ENCODE assay signal across 8 mouse cellular contexts in the genomic region with DNA sequence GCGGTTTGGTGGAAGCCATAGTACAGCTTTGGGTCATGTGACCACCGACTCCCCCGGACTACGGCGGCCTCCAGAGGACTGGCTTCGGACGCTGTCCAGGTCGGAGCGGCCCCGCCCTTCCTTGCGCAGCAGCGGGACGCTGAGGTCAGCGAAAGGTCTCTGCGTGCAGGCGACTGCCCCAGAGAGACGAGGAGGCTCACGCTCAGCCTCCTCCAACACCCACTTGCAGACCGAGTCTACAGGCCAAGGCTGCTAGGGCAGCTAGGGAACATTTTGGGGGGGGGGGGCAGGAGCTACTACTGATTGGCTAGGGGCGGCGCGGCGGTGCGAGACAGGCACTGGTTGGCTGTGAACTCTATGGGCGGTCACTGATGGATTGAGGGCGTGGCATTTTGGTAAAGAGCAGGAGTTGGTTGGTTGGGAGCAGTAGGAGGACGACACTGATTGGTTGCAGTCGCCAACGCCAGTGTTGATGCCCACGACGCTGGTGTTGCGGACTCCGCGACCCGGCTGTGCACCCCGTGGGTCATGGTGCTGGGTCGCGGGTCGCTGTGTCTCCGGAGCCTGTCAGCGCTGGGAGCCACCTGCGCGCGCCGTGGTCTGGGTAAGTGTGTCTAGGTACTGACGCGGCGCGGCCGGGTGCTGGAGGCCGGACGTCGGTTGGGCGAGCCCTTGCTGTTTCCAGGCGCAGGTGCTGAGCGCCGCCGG. TPM values are rescaled to one million over a fixed set of nuclear protein-coding genes. Genes with fewer than 3 reads are reported as not detected.
A peak's percentile ranks its signal among the peaks of the same experiment; 100 is the strongest.
DNase-seq lines count a peak whose midpoint lies in the region; ATAC-seq and TF ChIP-seq lines count a peak whose summit lies in the region.

A gene (minus strand): TSS at position 300 of the 708 bp plus-strand sequence.

- no peaks in the 10 kb centered on the region for H3K9me3 ChIP-seq in kidney, embryonic 14.5 days (ENCODE audit: control insufficient read depth, low read length)
- H3K9me3 ChIP-seq in limb, embryonic 15.5 days: no peaks in the 10 kb centered on the region

- peak; percentile 99 for DNase-seq in A20 (ENCODE audit: low read depth, low spot score)
- DNase-seq in heart, adult 9 months (ENCODE audit: low spot score in 2 of 2): peak; percentile 97 to 98
- DNase-seq in monocyte, adult 2 months (ENCODE audit: low read depth in 1 of 2, low spot score in 2 of 2): peak; percentile 86 to 88
- DNase-seq in spleen, postnatal 36 days (ENCODE audit: low spot score in 2 of 2): peak; percentile 96 to 98

- under 1% methylated on average over 57 of the region's 58 CpGs for WGBS in kidney, embryonic 14.5 days
- under 1% methylated on average over 58 of the region's 58 CpGs for WGBS in limb, embryonic 15.5 days

- H3K36me3 ChIP-seq in kidney, embryonic 14.5 days (ENCODE audit: control insufficient read depth, insufficient read depth, low read length): peaks cover 8% of the 10 kb centered on the region; the same call in 1 of the 2 replicates
- peaks cover 25% of the 10 kb centered on the region for H3K36me3 ChIP-seq in limb, embryonic 15.5 days

- no peak; the same call in 1 of the 2 replicates for TF ChIP-seq POLR2A in bone marrow macrophage, adult 2 months (IDR thresholded peaks at IDR 0.05; ENCODE audit: borderline replicate concordance, low read depth, low read length)
- peak; percentile 63 for TF ChIP-seq POLR2A in embryonic fibroblast, embryonic 13.5 days (IDR thresholded peaks at IDR 0.05; ENCODE audit: low read depth, low read length)

- peak; percentile 99 for ATAC-seq in kidney, embryonic 14.5 days (ENCODE audit: low FRiP score, low TSS enrichment)
- peak; percentile 100 for ATAC-seq in limb, embryonic 15.5 days (ENCODE audit: insufficient number of reproducible peaks, low FRiP score, low TSS enrichment, low read depth)

- peak within 1 kb of the TSS; percentile 82 for H3K27ac ChIP-seq in bone marrow macrophage, adult 2 months (ENCODE audit: insufficient read depth, low read depth, low read length)
- H3K27ac ChIP-seq in embryonic fibroblast, embryonic 13.5 days (ENCODE audit: insufficient read depth, low read length): peak within 1 kb of the TSS; percentile 90
- peak within 1 kb of the TSS; percentile 96 for H3K27ac ChIP-seq in kidney, embryonic 14.5 days (ENCODE audit: low read depth, low read length)
- peak within 1 kb of the TSS; percentile 94 for H3K27ac ChIP-seq in limb, embryonic 15.5 days

- H3K4me2 ChIP-seq in kidney, embryonic 14.5 days (replicated peaks; ENCODE audit: low read depth, low read length): peak within 1 kb of the TSS; percentile 87
- peak within 1 kb of the TSS; percentile 92 for H3K4me2 ChIP-seq in limb, embryonic 15.5 days

- H3K4me1 ChIP-seq in bone marrow macrophage, adult 2 months (ENCODE audit: control insufficient read depth, insufficient read depth, low read length): peaks cover 11% of the 10 kb centered on the region
- peaks cover 3% of the 10 kb centered on the region for H3K4me1 ChIP-seq in embryonic fibroblast, embryonic 13.5 days (ENCODE audit: control insufficient read depth, insufficient read depth, low read length)
- H3K4me1 ChIP-seq in kidney, embryonic 14.5 days (ENCODE audit: control insufficient read depth, insufficient read depth, low read length): peaks cover 11% of the 10 kb centered on the region
- H3K4me1 ChIP-seq in limb, embryonic 15.5 days: peaks cover 18% of the 10 kb centered on the region

- peaks cover 8% of the 10 kb centered on the region; the same call in 1 of the 2 replicates for H3K27me3 ChIP-seq in kidney, embryonic 14.5 days (ENCODE audit: control insufficient read depth, insufficient read depth, low read length)
- H3K27me3 ChIP-seq in limb, embryonic 15.5 days: peaks cover 12% of the 10 kb centered on the region

- H3K4me3 ChIP-seq in bone marrow macrophage, adult 2 months (ENCODE audit: insufficient read depth, low read length): peak within 1 kb of the TSS; percentile 87
- peak within 1 kb of the TSS; percentile 76 for H3K4me3 ChIP-seq in embryonic fibroblast, embryonic 13.5 days (ENCODE audit: insufficient read depth, low read length)
- peak within 1 kb of the TSS; percentile 85 for H3K4me3 ChIP-seq in kidney, embryonic 14.5 days (ENCODE audit: low read length)
- H3K4me3 ChIP-seq in limb, embryonic 15.5 days: peak within 1 kb of the TSS; percentile 95

- peak within 1 kb of the TSS; percentile 81 for H3K9ac ChIP-seq in kidney, embryonic 14.5 days (ENCODE audit: low read depth, low read length)
- peak within 1 kb of the TSS; percentile 60 for H3K9ac ChIP-seq in limb, embryonic 15.5 days

- no peak for TF ChIP-seq CTCF in bone marrow macrophage, adult 2 months (IDR thresholded peaks at IDR 0.05; ENCODE audit: low read depth, low read length)
- TF ChIP-seq CTCF in embryonic fibroblast, embryonic 13.5 days (IDR thresholded peaks at IDR 0.05; ENCODE audit: borderline replicate concordance, insufficient read depth, low read length): no peak

RNA-seq across cellular contexts. Expression of the gene that starts here (rescaled TPM):
- 9.0 and 9.1 TPM in 2 replicates for polyA plus RNA-seq in bone marrow macrophage, adult 2 months (2012; ENCODE audit: insufficient read depth, insufficient read length, missing spikeins)
- 9.3 and 11.5 TPM in 2 replicates for polyA plus RNA-seq in embryonic fibroblast, embryonic 13.5 days (2011; ENCODE audit: insufficient read length, low read depth, missing spikeins)
- polyA plus RNA-seq in kidney, embryonic 14.5 days (2014; fragmentation: Nextera tagmentation; extraction: Ambion mirVana): 30.4 and 34.1 TPM in 2 replicates
- polyA plus RNA-seq in limb, embryonic 15.5 days (2015; fragmentation: Nextera tagmentation; extraction: Ambion mirVana): 19.0 and 19.6 TPM in 2 replicates

Comparison
In these comparisons a context has a peak if more than half of its experiments do, and no peak if none do; other contexts are left out.
1. Peak in every context shown above with its lines: DNase-seq, ATAC-seq, H3K4me3 ChIP-seq and H3K27ac ChIP-seq.